Mouse (Mus musculus) bone marrow macrophage, adult 2 months (primary cell): ENCODE results near the gene Atxn7. TPM values are rescaled to one million over a fixed set of nuclear protein-coding genes. Genes with fewer than 3 reads are reported as not detected.

Source experiments
- H3K27ac ChIP-seq: 2 replicates; pipeline ENCODE4 v1.5.1; 2012; ENCODE audit warnings: low read depth, low read length; ENCODE audit not compliant: insufficient read depth
- H3K4me1 ChIP-seq: 2 replicates; pipeline ENCODE4 v1.6.1; 2012; ENCODE audit warnings: low read length; ENCODE audit not compliant: control insufficient read depth, insufficient read depth
- H3K4me3 ChIP-seq: 2 replicates; pipeline ENCODE4 v1.5.1; 2012; ENCODE audit warnings: mild to moderate bottlenecking, low read length, moderate library complexity; ENCODE audit not compliant: insufficient read depth
- CTCF ChIP-seq: IDR thresholded peaks from 2 replicates; pipeline ENCODE4 v1.5.1; 2012; ENCODE audit warnings: low read depth, mild to moderate bottlenecking, low read length, moderate library complexity
- POLR2A ChIP-seq: IDR thresholded peaks from 2 replicates; pipeline ENCODE4 v1.6.1; 2012; ENCODE audit warnings: mild to moderate bottlenecking, low read depth, low read length, borderline replicate concordance
- polyA plus RNA-seq: library from polyadenylated mRNA; stranded (reverse); fragments of >200 nt; gene quantifications from 2 replicates; pipeline ENCODE4 v1.2.4, GENCODE M21; 2012; ENCODE audit not compliant: missing spikeins, insufficient read depth, insufficient read length

The Atxn7 gene
- polyA plus RNA-seq, 1 experiment: 19.9 TPM

- Histone ChIP-seq H3K4me1 (peaks cover 28% of the 10 kb centered on the region), H3K27ac (no peak overlapping the region), H3K4me3 (no peak overlapping the region)
- TF ChIP-seq POLR2A (no peak), CTCF (no peak)
These were observed 101.4 kb downstream of the Atxn7 start for GRCm38 (mm10) chr14:14062531-14063245.

GRCm38 (mm10) chr14:14063382-14063781, 102.1 kb downstream of the Atxn7 start:
- no peak overlapping the region for H3K4me3 ChIP-seq
- H3K27ac ChIP-seq: no peak overlapping the region
- TF ChIP-seq POLR2A (no peak), CTCF (no peak)
- peaks cover 33% of the 10 kb centered on the region for H3K4me1 ChIP-seq

GRCm38 (mm10) chr14:14064486-14065141, 103.4 kb downstream of the Atxn7 start:
- Histone ChIP-seq H3K4me1 (peaks cover 38% of the 10 kb centered on the region), H3K4me3 (no peak overlapping the region), H3K27ac (peak overlapping the region; percentile 41)
- TF ChIP-seq CTCF: no peak

- H3K4me3 ChIP-seq: no peak overlapping the region
These were observed 103.9 kb downstream of the Atxn7 start for GRCm38 (mm10) chr14:14065142-14065498.

GRCm38 (mm10) chr14:14066241-14066640, 105.0 kb downstream of the Atxn7 start:
- Histone ChIP-seq H3K27ac (no peak overlapping the region), H3K4me1 (peaks cover 38% of the 10 kb centered on the region), H3K4me3 (no peak overlapping the region)
- no peak for TF ChIP-seq CTCF
- TF ChIP-seq POLR2A: no peak

More at GRCm38 (mm10) chr14:14065142-14065498, 103.9 kb downstream of the Atxn7 start:
- TF ChIP-seq CTCF (no peak), POLR2A (no peak)
- peak overlapping the region; percentile 41 for H3K27ac ChIP-seq
- H3K4me1 ChIP-seq: peaks cover 38% of the 10 kb centered on the region

- TF ChIP-seq CTCF: no peak
- TF ChIP-seq POLR2A: no peak
- Histone ChIP-seq H3K4me1 (peaks cover 38% of the 10 kb centered on the region), H3K27ac (peak overlapping the region; percentile 68)
These were observed 106.6 kb downstream of the Atxn7 start for GRCm38 (mm10) chr14:14067648-14068472.

GRCm38 (mm10) chr14:14068553-14068952, 107.3 kb downstream of the Atxn7 start:
- TF ChIP-seq POLR2A (no peak), CTCF (no peak)
- no peak overlapping the region for H3K4me3 ChIP-seq

More at GRCm38 (mm10) chr14:14067648-14068472, 106.6 kb downstream of the Atxn7 start:
- H3K4me3 ChIP-seq: no peak overlapping the region; the same call in 1 of the 2 replicates

GRCm38 (mm10) chr14:14070541-14071315, 109.5 kb downstream of the Atxn7 start:
- Histone ChIP-seq H3K4me3 (no peak overlapping the region), H3K4me1 (peaks cover 24% of the 10 kb centered on the region), H3K27ac (no peak overlapping the region)
- no peak for TF ChIP-seq POLR2A
- TF ChIP-seq CTCF: no peak

More at GRCm38 (mm10) chr14:14068553-14068952, 107.3 kb downstream of the Atxn7 start:
- Histone ChIP-seq H3K27ac (peak overlapping the region; percentile 68), H3K4me1 (peaks cover 35% of the 10 kb centered on the region)

DNA sequence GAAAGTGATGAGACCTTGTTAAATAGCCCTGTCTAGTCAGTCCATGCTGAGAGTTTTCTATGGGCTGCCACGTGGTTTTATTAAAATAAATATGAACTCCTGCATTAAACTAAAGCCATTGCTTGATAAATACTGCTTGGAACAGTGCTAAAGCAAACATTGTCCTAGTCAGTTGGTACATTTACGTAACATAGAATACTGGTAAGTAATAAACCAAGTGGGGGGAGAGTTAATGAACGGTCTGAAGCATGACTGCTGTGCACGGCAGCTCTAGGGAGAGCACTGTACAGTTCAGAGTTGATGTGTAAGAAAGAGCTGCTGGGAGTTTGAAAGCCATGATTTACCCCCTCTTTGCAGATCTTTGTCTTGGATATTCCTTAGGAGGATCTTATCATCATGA, 110.2 kb downstream of the Atxn7 start:
- Histone ChIP-seq H3K4me1 (peaks cover 19% of the 10 kb centered on the region), H3K4me3 (no peak overlapping the region), H3K27ac (no peak overlapping the region)
- TF ChIP-seq CTCF (no peak), POLR2A (no peak)
